Comparison of ENCODE assay signal across 10 mouse cellular contexts in genomic region chr2:35588368-35588767, GRCm38 (mm10). TPM values are rescaled to one million over a fixed set of nuclear protein-coding genes. Genes with fewer than 3 reads are reported as not detected.
DNase-seq lines count a peak whose midpoint lies in the region; ATAC-seq and TF ChIP-seq lines count a peak whose summit lies in the region.
"Had no signal": no experiment of that assay in that cellular context is flagged by ENCODE, and none has a peak within 500 bp of the region (broad histone marks: within the 10 kb centered on the region; RNA-seq: fewer than 3 reads in every experiment).

No protein-coding gene starts in this region.

- TF ChIP-seq EP300 in lung, postnatal 0 days (IDR thresholded peaks at IDR 0.05) = peak; percentile 71; the same call in 1 of the 2 replicates

- DNase-seq in gastrocnemius, adult 2 months = no peak
- DNase-seq in gastrocnemius, postnatal 36 days = no peak
- DNase-seq in MN1 (ENCODE audit: low spot score) = peak; percentile 42
- DNase-seq in lung, postnatal 0 days (ENCODE audit: low spot score) = peak; percentile 48
- no peak for DNase-seq in frontal cortex, postnatal 10 days (ENCODE audit: low spot score in 2 of 2)
- no peak for DNase-seq in adrenal gland, adult 8-10 months
- DNase-seq: adrenal gland, postnatal 10 days had no signal

- peak overlapping the region; percentile 45 for H3K4me3 ChIP-seq in gastrocnemius, adult 2 months
- H3K4me3 ChIP-seq in heart, embryonic 15.5 days = no peak overlapping the region
- no peak overlapping the region for H3K4me3 ChIP-seq in lung, postnatal 0 days (ENCODE audit: low read depth, low read length)
- no peak overlapping the region for H3K4me3 ChIP-seq in neural tube, embryonic 15.5 days (replicated peaks)
- H3K4me3 ChIP-seq: hindbrain, embryonic 15.5 days had no signal

- H3K36me3 ChIP-seq in heart, embryonic 15.5 days = no peaks in the 10 kb centered on the region
- no peaks in the 10 kb centered on the region for H3K36me3 ChIP-seq in lung, postnatal 0 days (ENCODE audit: insufficient read depth, low read length)
- H3K36me3 ChIP-seq in neural tube, embryonic 15.5 days = no peaks in the 10 kb centered on the region
- H3K36me3 ChIP-seq: hindbrain, embryonic 15.5 days had no signal

- intact Hi-C loops in gastrocnemius, adult 2 months (cut with DNase I) = no loop called here
- intact Hi-C loops in gastrocnemius, postnatal 36 days (cut with DNase I) = no loop called here

- peak overlapping the region; percentile 47 for H3K4me2 ChIP-seq in heart, embryonic 15.5 days
- 0 out of 2 replicates have a peak overlapping the region, but pooled peaks have one; percentile 17 for H3K4me2 ChIP-seq in lung, postnatal 0 days (replicated peaks; ENCODE audit: low read depth, low read length)
- H3K4me2 ChIP-seq in neural tube, embryonic 15.5 days = no peak overlapping the region
- H3K4me2 ChIP-seq: hindbrain, embryonic 15.5 days had no signal

- H3K27ac ChIP-seq in gastrocnemius, adult 2 months = peak overlapping the region; percentile 81
- peak overlapping the region; percentile 89 for H3K27ac ChIP-seq in heart, embryonic 15.5 days
- peak overlapping the region; percentile 44 for H3K27ac ChIP-seq in lung, postnatal 0 days (ENCODE audit: low read length)
- H3K27ac ChIP-seq in neural tube, embryonic 15.5 days (replicated peaks) = no peak overlapping the region
- H3K27ac ChIP-seq: hindbrain, embryonic 15.5 days had no signal

- peaks cover 99% of the 10 kb centered on the region for H3K4me1 ChIP-seq in heart, embryonic 15.5 days (replicated peaks)
- H3K4me1 ChIP-seq in lung, postnatal 0 days (ENCODE audit: insufficient read depth, low read depth, low read length) = peaks cover 25% of the 10 kb centered on the region; the same call in 1 of the 2 replicates
- peaks cover 28% of the 10 kb centered on the region for H3K4me1 ChIP-seq in neural tube, embryonic 15.5 days

- peak overlapping the region; percentile 19; the same call in 1 of the 2 replicates for H3K9ac ChIP-seq in heart, embryonic 15.5 days
- H3K9ac ChIP-seq in lung, postnatal 0 days (replicated peaks; ENCODE audit: low read depth) = no peak overlapping the region
- H3K9ac ChIP-seq in neural tube, embryonic 15.5 days (replicated peaks) = no peak overlapping the region
- H3K9ac ChIP-seq: hindbrain, embryonic 15.5 days had no signal

- 12% methylated on average over 9 of the region's 9 CpGs for WGBS in heart, embryonic 15.5 days
- 29% methylated on average over 9 of the region's 9 CpGs for WGBS in lung, postnatal 0 days
- WGBS in neural tube, embryonic 15.5 days = 51% methylated on average over 9 of the region's 9 CpGs

- H3K27me3 ChIP-seq in heart, embryonic 15.5 days = peaks cover 3% of the 10 kb centered on the region; the same call in 1 of the 2 replicates
- no peaks in the 10 kb centered on the region for H3K27me3 ChIP-seq in lung, postnatal 0 days (replicated peaks; ENCODE audit: insufficient read depth, low read length)
- H3K27me3 ChIP-seq in neural tube, embryonic 15.5 days (replicated peaks) = peaks cover 20% of the 10 kb centered on the region

- TF ChIP-seq CTCF in gastrocnemius, adult 2 months (IDR thresholded peaks at IDR 0.05) = no peak
- TF ChIP-seq CTCF in lung, postnatal 0 days (IDR thresholded peaks at IDR 0.05) = no peak

- ATAC-seq in heart, embryonic 15.5 days (replicated peaks; ENCODE audit: insufficient number of reproducible peaks, insufficient read depth, low FRiP score, low read depth) = peak; percentile 81
- ATAC-seq in lung, postnatal 0 days = peak; percentile 44
- ATAC-seq in neural tube, embryonic 15.5 days (ENCODE audit: low FRiP score) = no peak

- no peaks in the 10 kb centered on the region for H3K9me3 ChIP-seq in heart, embryonic 15.5 days (replicated peaks)
- no peaks in the 10 kb centered on the region for H3K9me3 ChIP-seq in lung, postnatal 0 days (ENCODE audit: low read length)
- no peaks in the 10 kb centered on the region for H3K9me3 ChIP-seq in neural tube, embryonic 15.5 days (replicated peaks)
- H3K9me3 ChIP-seq: hindbrain, embryonic 15.5 days had no signal

RNA-seq across cellular contexts. Expression of gene Dab2ip, which starts 30.3 kb away (rescaled TPM):
- 10 to 100 TPM; 38.2 to 52.0 TPM for total RNA-seq in gastrocnemius, adult 2 months (2021)
- 10 to 100 TPM; 37.6 to 46.5 TPM for total RNA-seq in gastrocnemius, postnatal 36 days (2021)
- polyA plus RNA-seq in heart, embryonic 15.5 days (2015; fragmentation: Nextera tagmentation; extraction: Ambion mirVana) = 44.0 and 46.9 TPM in 2 replicates
- polyA plus RNA-seq in lung, postnatal 0 days (2015; fragmentation: Nextera tagmentation; extraction: Ambion mirVana) = 75.8 and 83.4 TPM in 2 replicates
- 51.5 and 62.4 TPM in 2 replicates for polyA plus RNA-seq in neural tube, embryonic 15.5 days (2015; fragmentation: Nextera tagmentation; extraction: Ambion mirVana)
- 10 to 100 TPM; 84.5 to 95.8 (median 90.0) TPM for total RNA-seq in adrenal gland, adult 8-10 months (2022)

Comparison
In these comparisons a context has a peak if more than half of its experiments do, and no peak if none do; other contexts are left out.
1. DNase-seq: peak in MN1 (single experiment) and lung, postnatal 0 days (single experiment); none in gastrocnemius, adult 2 months (single experiment), gastrocnemius, postnatal 36 days (0 of 2), frontal cortex, postnatal 10 days (0 of 2) and adrenal gland, adult 8-10 months (single experiment).